Mouse (Mus musculus) heart, embryonic 14.5 days (tissue): ENCODE data around the gene Prrc2c. TPM values are rescaled to one million over a fixed set of nuclear protein-coding genes. Genes with fewer than 3 reads are reported as not detected.

Experiments used
- ATAC-seq: fragments of 200-750 bp; cut with Nextera tagmentation; 2 replicates; pipeline ENCODE4 v1.8.0; 2017; ENCODE audit warnings: low read depth, moderate TSS enrichment; ENCODE audit not compliant: insufficient number of reproducible peaks, insufficient read depth, low FRiP score
- H3K27ac ChIP-seq, 2 experiments: fragments of 200-500 bp in 1 of 2; fragments of 300-500 bp in 1 of 2; sonication (generic) in 1 of 2; replicated peaks in 1 of 2; 2 replicates each; pipeline ENCODE4 v1.5.1; 2012 to 2014; ENCODE audit warnings: low read depth in 2 of 2, low read length in 2 of 2, control low read depth in 1 of 2, mild to moderate bottlenecking in 1 of 2, mixed read lengths in 1 of 2; ENCODE audit not compliant: control insufficient read depth in 1 of 2, insufficient read depth in 1 of 2
- H3K27me3 ChIP-seq: fragments of 300-500 bp; sonication (generic); 2 replicates; pipeline ENCODE4 v1.6.1; 2014; ENCODE audit warnings: mild to moderate bottlenecking, low read length, control low read depth; ENCODE audit not compliant: control insufficient read depth, insufficient read depth
- H3K36me3 ChIP-seq: fragments of 300-500 bp; sonication (generic); 2 replicates; pipeline ENCODE4 v1.6.1; 2014; ENCODE audit warnings: mild to moderate bottlenecking, control low read depth, low read length, mixed read lengths; ENCODE audit not compliant: control insufficient read depth, insufficient read depth
- H3K4me1 ChIP-seq, 2 experiments: fragments of 200-500 bp in 1 of 2; fragments of 300-500 bp in 1 of 2; sonication (generic) in 1 of 2; 2 replicates each; pipeline ENCODE4 v1.6.1; 2012 to 2014; ENCODE audit warnings: low read length in 2 of 2, control low read depth in 1 of 2, mixed read lengths in 1 of 2; ENCODE audit not compliant: control insufficient read depth in 2 of 2, insufficient read depth in 2 of 2
- H3K4me2 ChIP-seq: fragments of 300-500 bp; sonication (generic); 2 replicates; pipeline ENCODE4 v1.6.1; 2014; ENCODE audit warnings: mild to moderate bottlenecking, low read length
- H3K4me3 ChIP-seq, 2 experiments: fragments of 200-500 bp in 1 of 2; fragments of 300-500 bp in 1 of 2; sonication (generic) in 1 of 2; 2 replicates each; pipeline ENCODE4 v1.5.1; 2012 to 2014; ENCODE audit warnings: low read length in 2 of 2, mild to moderate bottlenecking in 2 of 2, control low read depth in 1 of 2, low read depth in 1 of 2, moderate library complexity in 1 of 2; ENCODE audit not compliant: control insufficient read depth in 1 of 2, insufficient read depth in 1 of 2
- H3K9ac ChIP-seq: fragments of 300-500 bp; sonication (generic); 2 replicates; pipeline ENCODE4 v1.6.1; 2014; ENCODE audit warnings: mild to moderate bottlenecking, low read length
- H3K9me3 ChIP-seq: fragments of 300-500 bp; sonication (generic); 2 replicates; pipeline ENCODE4 v1.6.1; 2016; ENCODE audit warnings: low read length, control low read depth; ENCODE audit not compliant: control insufficient read depth
- WGBS: fragments of 180-500 bp; shearing (Covaris S2); extraction: QIAGEN DNeasy Blood & Tissue Kit; methylation state at CpG from one replicate; pipeline ENCODE4 v1.1.7; 2014; 5-methylcytosine and 5-hydroxymethylcytosine counted together
- polyA plus RNA-seq: library from polyadenylated mRNA; unstranded; fragments of >200 nt; fragmentation: Nextera tagmentation; extraction: Ambion mirVana; gene quantifications from 2 replicates; pipeline ENCODE4 v1.2.1, GENCODE M21; 2014

Prrc2c gene
- polyA plus RNA-seq, 1 experiment from 2014 or later, result 91.7 TPM

DNA sequence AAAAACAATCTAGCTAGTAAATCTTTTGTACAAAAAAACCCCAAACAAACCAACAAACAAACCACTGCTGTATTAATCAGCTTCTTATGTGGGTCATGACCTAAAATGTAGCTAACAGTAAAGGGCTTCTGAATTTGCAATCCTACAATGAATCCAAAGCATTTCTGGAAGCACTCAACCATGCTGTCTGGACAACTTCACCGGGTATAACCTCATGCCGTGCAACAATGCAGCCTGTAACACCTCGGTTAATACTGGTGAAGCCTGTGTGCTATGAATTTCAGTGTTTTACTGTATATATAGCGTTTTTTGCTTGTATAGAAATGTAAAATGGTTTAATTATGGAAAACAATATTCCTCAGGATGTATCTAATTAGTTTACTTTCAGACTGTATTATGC is 8.3 kb downstream of the Prrc2c start:
- no peak overlapping the region for H3K27ac ChIP-seq
- no peak for ATAC-seq
- no peaks in the 10 kb centered on the region for H3K27me3 ChIP-seq
- H3K4me2 ChIP-seq, result no peak overlapping the region
- peaks cover 2 to 21% of the 10 kb centered on the region in 2 experiments; a peak in 3 of 4 replicates for H3K4me1 ChIP-seq
- no peaks in the 10 kb centered on the region for H3K9me3 ChIP-seq
- 50% methylated on average over 4 of the region's 4 CpGs for WGBS
- H3K4me3 ChIP-seq, result no peak overlapping the region
- H3K36me3 ChIP-seq, result no peaks in the 10 kb centered on the region; the same call in 1 of the 2 replicates
- H3K9ac ChIP-seq, result no peak overlapping the region

DNA sequence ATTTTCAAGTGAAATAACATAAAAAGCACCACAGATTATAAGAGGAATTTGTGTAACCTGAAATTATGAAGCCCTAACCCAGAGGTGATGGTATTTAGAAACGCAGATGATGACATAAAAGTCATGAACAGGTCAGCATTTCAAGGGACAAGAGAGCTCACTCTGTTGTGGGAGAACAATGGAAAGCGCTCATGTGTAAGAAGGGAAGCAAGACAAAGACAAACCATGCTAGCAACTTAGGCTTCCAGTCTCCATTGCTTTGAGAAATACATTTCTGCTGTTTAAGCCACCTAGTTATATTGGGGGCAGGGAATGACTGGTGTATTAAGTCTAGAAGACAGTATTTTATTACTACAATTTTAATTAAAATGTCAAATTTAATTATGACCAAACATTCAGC is 10.9 kb downstream of the Prrc2c start:
- Histone ChIP-seq H3K27me3 (no peaks in the 10 kb centered on the region), H3K4me1 (peaks cover 2 to 17% of the 10 kb centered on the region in 2 experiments; a peak in 3 of 4 replicates), H3K36me3 (peaks cover 2% of the 10 kb centered on the region), H3K4me2 (no peak overlapping the region), H3K27ac (no peak overlapping the region), H3K4me3 (no peak overlapping the region), H3K9me3 (no peaks in the 10 kb centered on the region), H3K9ac (no peak overlapping the region)
- no peak for ATAC-seq
- 86% methylated on average over 2 of the region's 2 CpGs for WGBS

DNA sequence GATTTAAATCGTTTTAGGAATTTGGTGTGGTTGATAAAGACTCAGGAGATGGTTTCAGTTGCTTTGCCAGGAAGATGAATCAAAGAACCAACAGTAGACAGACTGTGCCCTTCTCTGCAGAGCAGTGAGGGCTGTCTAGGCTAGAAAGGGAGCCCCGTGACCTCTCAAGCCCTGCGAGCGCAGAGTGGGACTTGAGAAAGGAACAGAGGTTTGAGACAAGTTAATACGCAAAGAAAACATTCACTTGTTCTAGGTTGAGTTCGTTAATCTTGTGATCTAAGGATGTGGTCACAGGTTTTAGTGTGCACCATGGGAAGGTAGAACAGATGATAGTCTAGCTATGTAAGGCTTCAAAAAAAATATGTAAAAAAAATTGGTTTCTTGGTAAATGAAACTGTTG is 12.4 kb downstream of the Prrc2c start:
- 83% methylated on average over 6 of the region's 6 CpGs for WGBS
- no peak for ATAC-seq
- Histone ChIP-seq H3K9me3 (no peaks in the 10 kb centered on the region), H3K9ac (no peak overlapping the region), H3K4me2 (no peak overlapping the region), H3K4me3 (no peak overlapping the region), H3K27me3 (no peaks in the 10 kb centered on the region), H3K4me1 (peaks cover 2 to 14% of the 10 kb centered on the region in 2 experiments; a peak in 3 of 4 replicates), H3K27ac (no peak overlapping the region), H3K36me3 (peaks cover 17% of the 10 kb centered on the region)

DNA sequence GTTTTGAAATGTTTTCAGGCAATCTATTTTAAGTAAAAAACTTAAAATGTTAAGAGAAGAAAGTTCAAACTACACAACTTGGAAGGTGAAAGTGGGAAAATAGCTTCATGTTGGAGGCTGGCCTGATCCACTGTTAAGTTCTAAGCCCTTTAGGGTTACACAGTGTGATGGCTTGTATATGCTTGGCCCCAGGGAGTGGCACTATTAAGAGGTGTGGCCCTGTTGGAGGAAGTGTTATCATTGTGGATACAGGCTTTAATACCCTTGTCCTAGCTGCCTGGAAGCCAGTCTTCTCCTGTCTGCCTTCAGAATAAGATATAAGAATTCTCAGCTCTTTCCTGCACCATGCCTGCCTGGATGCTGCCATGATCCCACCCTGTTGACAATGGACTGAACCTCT is 16.7 kb downstream of the Prrc2c start:
- Histone ChIP-seq H3K9ac (no peak overlapping the region), H3K27ac (no peak overlapping the region), H3K4me1 (peaks cover 0 to 4% of the 10 kb centered on the region in 2 experiments; a peak in 1 of 4 replicates), H3K36me3 (peaks cover 55% of the 10 kb centered on the region), H3K9me3 (no peaks in the 10 kb centered on the region), H3K4me3 (no peak overlapping the region), H3K4me2 (no peak overlapping the region), H3K27me3 (no peaks in the 10 kb centered on the region)
- ATAC-seq, result no peak

DNA sequence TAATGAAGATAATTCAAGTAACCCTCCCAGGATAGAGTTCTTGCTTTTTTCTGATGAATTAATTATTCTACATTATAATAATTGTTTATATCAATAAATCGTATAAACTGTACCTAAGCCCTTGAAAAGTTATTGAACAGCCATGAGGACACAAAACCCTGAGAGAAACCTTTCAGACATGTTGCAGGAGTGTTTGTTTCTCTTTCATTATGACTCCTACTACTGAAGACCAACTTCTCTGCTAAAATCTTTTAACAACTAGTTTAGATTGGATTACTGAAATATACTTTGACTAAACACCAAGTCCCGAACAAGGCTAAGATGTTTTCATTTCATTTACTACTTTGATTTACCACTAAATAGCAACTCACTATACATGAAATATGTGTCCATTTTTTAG is 19.7 kb downstream of the Prrc2c start:
- WGBS, result 91% methylated on average over 2 of the region's 2 CpGs
- Histone ChIP-seq H3K27ac (no peak overlapping the region), H3K4me1 (no peaks in the 10 kb centered on the region), H3K36me3 (peaks cover 83% of the 10 kb centered on the region), H3K9ac (no peak overlapping the region), H3K4me3 (no peak overlapping the region), H3K27me3 (no peaks in the 10 kb centered on the region), H3K9me3 (no peaks in the 10 kb centered on the region), H3K4me2 (no peak overlapping the region)
- no peak for ATAC-seq

DNA sequence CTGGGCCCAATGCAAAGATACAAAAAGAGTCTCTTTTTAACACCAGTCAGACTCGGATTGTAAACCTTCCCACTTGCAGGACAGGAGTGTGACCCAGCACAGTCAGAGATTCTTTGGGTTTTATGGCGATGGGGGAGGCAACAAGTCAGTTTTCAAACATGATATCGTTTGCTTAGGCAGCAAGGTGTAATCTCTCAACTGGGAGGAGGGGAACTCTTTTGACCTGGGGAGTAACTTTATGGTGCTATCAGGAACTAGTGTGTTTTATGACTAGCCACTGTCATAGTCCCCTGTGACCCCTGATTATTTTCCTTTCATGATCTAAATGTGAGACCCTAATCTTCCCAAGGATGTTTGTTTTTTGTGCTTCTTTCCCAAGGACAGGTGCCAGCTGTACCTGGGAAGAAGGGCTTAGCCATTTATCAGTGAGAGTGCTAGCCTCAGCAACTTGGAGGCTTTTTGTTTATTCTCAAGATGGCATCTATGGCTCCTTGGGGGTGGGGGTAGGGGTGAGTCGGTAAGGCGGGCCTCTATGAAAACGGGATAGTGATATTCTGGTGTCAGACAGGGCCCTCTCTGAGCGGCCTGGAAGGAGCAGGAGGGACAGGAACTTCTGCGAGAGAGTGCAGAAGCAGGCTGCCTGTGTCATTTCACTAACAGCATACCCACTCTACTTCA is 39.8 kb downstream of the Prrc2c start:
- WGBS, result 71% methylated on average over 8 of the region's 8 CpGs
- no peak for ATAC-seq
- H3K36me3 ChIP-seq, result peaks cover 95% of the 10 kb centered on the region

DNA sequence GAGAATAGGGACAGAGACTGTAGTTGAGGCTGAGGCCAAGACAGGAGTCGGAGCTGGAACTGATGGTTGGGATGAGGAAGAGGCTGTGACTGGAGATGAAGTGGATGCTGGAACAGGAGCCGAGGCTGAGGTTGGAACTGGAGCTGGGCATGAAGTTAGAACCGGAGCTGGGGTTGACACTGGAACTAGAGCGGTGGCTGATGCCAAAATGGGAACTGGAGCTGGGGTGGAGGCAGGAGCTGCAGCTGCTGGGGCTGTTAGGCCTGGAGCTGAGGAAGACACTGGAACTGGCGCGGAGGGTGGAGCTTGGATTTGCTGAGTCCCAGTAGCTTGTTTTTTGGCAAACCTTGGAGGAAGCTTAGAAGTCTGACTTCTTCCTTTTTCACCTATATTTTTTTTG is 42.5 kb downstream of the Prrc2c start:
- H3K4me2 ChIP-seq, result no peak overlapping the region
- H3K4me1 ChIP-seq, result no peaks in the 10 kb centered on the region
- H3K4me3 ChIP-seq, result no peak overlapping the region
- H3K27me3 ChIP-seq, result no peaks in the 10 kb centered on the region
- H3K27ac ChIP-seq, result no peak overlapping the region
- no peaks in the 10 kb centered on the region for H3K9me3 ChIP-seq
- 91% methylated on average over 6 of the region's 6 CpGs for WGBS
- no peak overlapping the region for H3K9ac ChIP-seq
- no peak for ATAC-seq
- peaks cover 96% of the 10 kb centered on the region for H3K36me3 ChIP-seq

More for the DNA sequence above, 39.8 kb downstream of the Prrc2c start:
- Histone ChIP-seq H3K4me1 (no peaks in the 10 kb centered on the region), H3K4me2 (no peak overlapping the region), H3K9me3 (no peaks in the 10 kb centered on the region), H3K27me3 (no peaks in the 10 kb centered on the region), H3K4me3 (no peak overlapping the region), H3K27ac (no peak overlapping the region), H3K9ac (no peak overlapping the region)

DNA sequence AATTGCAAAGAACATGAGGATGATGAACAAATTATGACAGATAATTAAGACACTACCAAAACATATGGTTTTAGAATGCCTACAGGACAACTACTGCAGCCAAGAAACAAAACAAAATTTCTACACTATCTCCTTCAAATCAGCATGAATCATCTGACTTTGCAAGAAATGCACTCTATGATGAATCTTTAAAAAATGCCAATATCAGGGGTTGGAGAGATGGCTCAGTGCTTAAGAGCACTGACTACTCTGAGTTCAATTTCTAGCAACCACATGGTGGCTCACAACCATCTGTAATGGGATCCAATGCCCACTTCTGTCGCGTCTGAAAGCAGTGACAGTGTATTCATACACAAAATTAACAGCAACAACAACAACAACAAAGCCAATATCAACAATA is 46.6 kb downstream of the Prrc2c start:
- 81% methylated on average over 2 of the region's 2 CpGs for WGBS
- ATAC-seq, result no peak

More for the DNA sequence above, 46.6 kb downstream of the Prrc2c start:
- H3K9ac ChIP-seq, result no peak overlapping the region
- no peak overlapping the region for H3K4me3 ChIP-seq
- H3K4me1 ChIP-seq, result no peaks in the 10 kb centered on the region
- no peaks in the 10 kb centered on the region for H3K27me3 ChIP-seq
- H3K27ac ChIP-seq, result no peak overlapping the region
- no peaks in the 10 kb centered on the region for H3K9me3 ChIP-seq
- no peak overlapping the region for H3K4me2 ChIP-seq
- peaks cover 92% of the 10 kb centered on the region for H3K36me3 ChIP-seq
